Mouse (Mus musculus) liver, postnatal 0 days (tissue): ENCODE measurements around the gene Mdm4.

Source experiments
- CTCF ChIP-seq: sonication (generic); IDR thresholded peaks from 2 replicates; pipeline ENCODE4 v1.5.1; 2016; ENCODE audit warnings: antibody characterized with exemption, low read depth
- EP300 ChIP-seq: IDR thresholded peaks from 2 replicates; pipeline ENCODE4 v1.6.1; 2016; ENCODE audit warnings: antibody characterized with exemption, low read depth, mild to moderate bottlenecking

DNA sequence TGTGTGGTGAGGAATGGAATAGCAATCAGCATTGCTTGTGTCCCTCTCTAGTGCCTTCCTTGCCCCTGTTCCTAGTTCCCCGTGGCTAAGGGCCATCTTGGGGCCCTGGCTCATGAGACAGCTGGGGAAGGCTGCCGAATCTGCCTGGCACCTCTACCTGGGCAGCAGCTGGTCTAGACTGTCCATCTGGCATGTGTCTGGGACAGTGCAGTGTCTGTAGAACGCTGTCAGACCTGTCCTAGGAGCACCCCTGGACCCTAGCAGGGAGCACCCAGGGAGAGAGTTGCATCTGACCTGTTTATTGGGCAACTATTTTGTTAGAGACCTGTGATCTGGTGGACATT lies 101.5 kb downstream of the Mdm4 start:
- TF ChIP-seq EP300 (no peak), CTCF (no peak)
